Mouse (Mus musculus) stomach, embryonic 15.5 days (tissue): ENCODE measurements at regions not wholly inside any gene's neighbourhood (a gene's known extent, or its start where the extent isn't known, plus 50 kb on each side); places are given as distances from the start of the nearest gene placed in this dataset.
A peak's percentile ranks its signal among the peaks of the same experiment; 100 is the strongest.

ENCODE experiments used
- ATAC-seq: fragments of 200-750 bp; cut with Nextera tagmentation; 2 replicates; pipeline ENCODE4 v1.8.0; 2017; ENCODE audit warnings: low read depth, moderate number of reproducible peaks, moderate TSS enrichment; ENCODE audit not compliant: insufficient read depth, low FRiP score
- H3K27ac ChIP-seq: fragments of 300-500 bp; sonication (generic); 2 replicates; pipeline ENCODE4 v1.5.1; 2015; ENCODE audit warnings: mild to moderate bottlenecking, inconsistent platforms
- H3K27me3 ChIP-seq: fragments of 300-500 bp; sonication (generic); replicated peaks from 2 replicates; pipeline ENCODE4 v1.6.1; 2015; ENCODE audit warnings: inconsistent platforms
- H3K36me3 ChIP-seq: fragments of 300-500 bp; sonication (generic); 2 replicates; pipeline ENCODE4 v1.6.1; 2015; ENCODE audit warnings: inconsistent platforms
- H3K4me1 ChIP-seq: fragments of 300-500 bp; sonication (generic); 2 replicates; pipeline ENCODE4 v1.6.1; 2015; ENCODE audit warnings: inconsistent platforms
- H3K4me2 ChIP-seq: fragments of 300-500 bp; sonication (generic); 2 replicates; pipeline ENCODE4 v1.6.1; 2015; ENCODE audit warnings: mild to moderate bottlenecking, inconsistent platforms
- H3K4me3 ChIP-seq: fragments of 300-500 bp; sonication (generic); replicated peaks from 2 replicates; pipeline ENCODE4 v1.5.1; 2015; ENCODE audit warnings: inconsistent platforms
- H3K9ac ChIP-seq: fragments of 300-500 bp; sonication (generic); 2 replicates; pipeline ENCODE4 v1.6.1; 2015; ENCODE audit warnings: inconsistent platforms
- H3K9me3 ChIP-seq: fragments of 300-500 bp; sonication (generic); 2 replicates; pipeline ENCODE4 v1.6.1; 2016; ENCODE audit warnings: inconsistent platforms
- WGBS: fragments of 180-500 bp; shearing (Covaris S2); methylation state at CpG from one replicate; pipeline ENCODE4 v1.1.7; 2015; 5-methylcytosine and 5-hydroxymethylcytosine counted together

- H3K27ac ChIP-seq: no peak overlapping the region
- no peaks in the 10 kb centered on the region for H3K4me1 ChIP-seq
- WGBS: 72% methylated on average over 5 of the region's 5 CpGs
- no peak overlapping the region for H3K9ac ChIP-seq
- H3K9me3 ChIP-seq: no peaks in the 10 kb centered on the region
- H3K4me3 ChIP-seq: no peak overlapping the region
- H3K4me2 ChIP-seq: no peak overlapping the region
- no peaks in the 10 kb centered on the region for H3K27me3 ChIP-seq
- no peaks in the 10 kb centered on the region for H3K36me3 ChIP-seq
- ATAC-seq: no peak
These were observed 120.0 kb upstream of the Astn2 start for GRCm38 (mm10) chr4:66524456-66524855.

- ATAC-seq: no peak
- Histone ChIP-seq H3K4me2 (no peak overlapping the region), H3K4me3 (no peak overlapping the region), H3K9ac (no peak overlapping the region), H3K27me3 (no peaks in the 10 kb centered on the region), H3K27ac (no peak overlapping the region), H3K9me3 (no peaks in the 10 kb centered on the region), H3K4me1 (no peaks in the 10 kb centered on the region), H3K36me3 (no peaks in the 10 kb centered on the region)
- WGBS: 72% methylated on average over 2 of the region's 2 CpGs
These were observed 119.5 kb upstream of the Astn2 start for GRCm38 (mm10) chr4:66523886-66524245.

DNA sequence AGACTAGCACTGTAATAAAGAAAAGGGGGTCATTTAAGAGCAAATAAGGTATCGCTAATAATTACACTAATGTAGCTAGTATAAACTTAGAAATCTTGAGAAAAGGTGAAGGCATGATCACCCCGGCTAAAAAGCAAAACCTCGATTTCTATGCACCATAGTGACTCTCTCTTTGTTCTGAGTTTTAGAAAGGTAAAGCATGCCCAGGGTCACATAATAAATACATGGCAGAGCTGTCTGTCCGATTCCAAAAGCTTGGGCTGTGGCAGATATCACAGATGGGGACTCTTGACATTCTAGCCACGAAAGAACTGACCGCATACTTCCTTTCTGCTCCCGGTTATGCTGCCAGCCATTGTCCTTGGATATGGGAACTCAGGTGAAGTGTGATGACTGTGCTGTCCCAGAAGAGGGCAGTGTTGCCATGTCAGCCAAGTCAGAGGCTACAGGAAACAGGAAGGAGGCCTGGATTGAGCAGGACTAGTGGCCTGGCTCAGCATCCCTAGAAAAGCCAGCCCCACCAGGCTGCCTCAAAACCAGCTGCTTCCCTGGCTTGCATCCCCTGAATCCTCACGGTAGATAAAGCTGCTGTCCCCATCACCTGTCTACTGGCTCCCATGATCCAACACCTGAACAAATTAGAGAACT lies 119.0 kb upstream of the Astn2 start:
- WGBS: 40% methylated on average over 8 of the region's 8 CpGs
- Histone ChIP-seq H3K9me3 (no peaks in the 10 kb centered on the region), H3K9ac (no peak overlapping the region), H3K4me2 (no peak overlapping the region), H3K27me3 (no peaks in the 10 kb centered on the region), H3K4me1 (no peaks in the 10 kb centered on the region), H3K27ac (no peak overlapping the region), H3K4me3 (no peak overlapping the region), H3K36me3 (no peaks in the 10 kb centered on the region)
- ATAC-seq: no peak

DNA sequence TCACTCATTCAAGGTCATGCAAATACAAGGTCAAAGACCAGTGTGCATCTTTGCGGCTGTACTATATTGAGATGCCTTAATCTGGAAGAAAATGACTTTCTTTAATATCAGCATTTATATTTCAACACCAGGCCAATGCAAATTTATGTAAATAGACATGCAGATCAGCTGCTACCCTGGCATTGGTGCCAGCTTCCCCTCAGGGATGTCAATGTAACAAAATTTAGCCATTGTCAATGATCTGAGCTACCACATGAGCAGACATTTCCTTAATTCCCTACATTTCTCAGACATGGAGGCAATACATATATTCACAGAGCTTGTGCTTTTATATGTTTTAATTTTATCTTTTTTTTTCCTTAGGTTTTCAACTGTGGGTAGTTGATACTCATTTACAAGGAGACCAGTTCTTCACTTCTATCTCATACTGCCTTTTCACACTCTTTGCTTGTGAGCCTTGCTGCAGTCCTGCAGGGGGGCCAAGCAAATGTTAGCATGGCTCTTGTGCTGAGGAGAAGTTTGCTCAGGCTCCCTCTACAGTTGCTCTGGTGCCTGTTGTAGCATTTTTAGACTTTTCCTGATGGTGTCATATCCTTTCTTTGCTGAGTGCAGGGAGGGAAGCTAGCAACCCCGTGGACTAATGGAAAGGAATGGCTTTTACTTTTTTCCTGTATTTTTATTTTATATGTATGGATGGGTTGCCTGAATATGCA lies 117.8 kb upstream of the Astn2 start:
- Histone ChIP-seq H3K4me1 (no peaks in the 10 kb centered on the region), H3K9me3 (no peaks in the 10 kb centered on the region), H3K9ac (no peak overlapping the region), H3K4me2 (no peak overlapping the region), H3K27me3 (no peaks in the 10 kb centered on the region), H3K4me3 (no peak overlapping the region), H3K36me3 (no peaks in the 10 kb centered on the region), H3K27ac (no peak overlapping the region)
- 73% methylated on average over 2 of the region's 2 CpGs for WGBS
- ATAC-seq: no peak

- no peak overlapping the region for H3K9ac ChIP-seq
- no peak overlapping the region for H3K4me2 ChIP-seq
- 78% methylated on average over 3 of the region's 3 CpGs for WGBS
- no peaks in the 10 kb centered on the region for H3K27me3 ChIP-seq
- H3K27ac ChIP-seq: no peak overlapping the region
- H3K4me3 ChIP-seq: no peak overlapping the region
- H3K9me3 ChIP-seq: no peaks in the 10 kb centered on the region
- ATAC-seq: no peak
- no peaks in the 10 kb centered on the region for H3K36me3 ChIP-seq
- no peaks in the 10 kb centered on the region for H3K4me1 ChIP-seq
These were observed 116.4 kb upstream of the Astn2 start for GRCm38 (mm10) chr4:66520796-66521195.

GRCm38 (mm10) chr4:66515815-66516214 lies 111.4 kb upstream of the Astn2 start:
- no peak overlapping the region for H3K4me2 ChIP-seq
- 76% methylated on average over 1 of the region's 1 CpGs for WGBS

DNA sequence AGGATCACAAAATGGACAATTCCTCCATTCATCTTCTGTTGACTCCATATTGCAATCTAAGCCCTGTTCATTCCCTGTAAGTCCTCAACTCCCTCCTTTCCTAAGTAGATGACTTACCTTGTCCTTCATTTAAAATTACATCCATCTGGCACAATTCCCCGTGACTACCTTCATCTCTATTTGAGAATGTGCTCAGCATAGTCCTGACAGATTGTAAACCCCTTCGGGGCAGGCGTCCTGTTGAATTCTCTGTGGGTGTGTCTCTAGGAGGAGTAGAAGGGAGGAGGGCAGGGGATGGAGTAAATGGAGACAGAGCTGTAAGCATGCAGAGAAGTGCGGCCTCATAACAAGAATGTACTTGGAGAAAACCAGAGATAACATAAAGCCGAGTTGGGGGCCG lies 79.1 kb upstream of the Astn2 start:
- Histone ChIP-seq H3K9ac (no peak overlapping the region), H3K27ac (peak overlapping the region; percentile 4; the same call in 1 of the 2 replicates), H3K4me2 (no peak overlapping the region), H3K27me3 (no peaks in the 10 kb centered on the region), H3K4me3 (no peak overlapping the region), H3K4me1 (no peaks in the 10 kb centered on the region), H3K36me3 (no peaks in the 10 kb centered on the region), H3K9me3 (no peaks in the 10 kb centered on the region)
- 72% methylated on average over 6 of the region's 6 CpGs for WGBS
- no peak for ATAC-seq

More at GRCm38 (mm10) chr4:66515815-66516214, 111.4 kb upstream of the Astn2 start:
- H3K4me1 ChIP-seq: no peaks in the 10 kb centered on the region
- H3K9me3 ChIP-seq: no peaks in the 10 kb centered on the region
- H3K9ac ChIP-seq: no peak overlapping the region
- no peaks in the 10 kb centered on the region for H3K27me3 ChIP-seq
- no peak overlapping the region for H3K4me3 ChIP-seq
- H3K36me3 ChIP-seq: no peaks in the 10 kb centered on the region
- no peak for ATAC-seq
- H3K27ac ChIP-seq: no peak overlapping the region

GRCm38 (mm10) chr4:66482495-66483291 lies 78.3 kb upstream of the Astn2 start:
- 36% methylated on average over 2 of the region's 2 CpGs for WGBS
- Histone ChIP-seq H3K27ac (no peak overlapping the region; the same call in 1 of the 2 replicates), H3K4me1 (no peaks in the 10 kb centered on the region), H3K36me3 (no peaks in the 10 kb centered on the region), H3K9me3 (no peaks in the 10 kb centered on the region), H3K9ac (no peak overlapping the region), H3K4me3 (no peak overlapping the region), H3K27me3 (no peaks in the 10 kb centered on the region), H3K4me2 (no peak overlapping the region)
- peak; percentile 87 for ATAC-seq

GRCm38 (mm10) chr4:66478601-66479217 lies 74.3 kb upstream of the Astn2 start:
- no peak overlapping the region for H3K9ac ChIP-seq
- no peak for ATAC-seq
- H3K9me3 ChIP-seq: no peaks in the 10 kb centered on the region
- no peaks in the 10 kb centered on the region for H3K4me1 ChIP-seq
- H3K27ac ChIP-seq: no peak overlapping the region
- whole genome bisulfite sequencing: 66% methylated on average over 8 of the region's 8 CpGs
- no peak overlapping the region for H3K4me3 ChIP-seq
- no peaks in the 10 kb centered on the region for H3K36me3 ChIP-seq
- H3K27me3 ChIP-seq: no peaks in the 10 kb centered on the region
- no peak overlapping the region for H3K4me2 ChIP-seq
